Mouse (Mus musculus) liver, embryonic 14.5 days (tissue): Measurements from ENCODE around the gene Aaed1. TPM values are rescaled to one million over a fixed set of nuclear protein-coding genes. Genes with fewer than 3 reads are reported as not detected.

Experiments used
- ATAC-seq: fragments of 200-750 bp; cut with Nextera tagmentation; 2 replicates; pipeline ENCODE4 v1.8.0; 2017; ENCODE audit warnings: moderate number of reproducible peaks, mild to moderate bottlenecking, moderate library complexity; ENCODE audit not compliant: insufficient read depth
- DNase-seq, 3 experiments: peaks; one replicate each; pipeline ENCODE4 v3.0.0-alpha.2; 2012 to 2013; ENCODE audit warnings: low read depth in 3 of 3, low spot score in 3 of 3
- H3K27ac ChIP-seq: fragments of 300-500 bp; sonication (generic); 2 replicates; pipeline ENCODE4 v1.5.1; 2014; ENCODE audit warnings: moderate library complexity, mild to moderate bottlenecking, control low read depth, inconsistent platforms
- H3K27me3 ChIP-seq: fragments of 300-500 bp; sonication (generic); 2 replicates; pipeline ENCODE4 v1.6.1; 2014; ENCODE audit warnings: mild to moderate bottlenecking, low read length, moderate library complexity; ENCODE audit not compliant: control insufficient read depth, insufficient read depth
- H3K36me3 ChIP-seq: fragments of 300-500 bp; sonication (generic); replicated peaks from 2 replicates; pipeline ENCODE4 v1.6.1; 2014; ENCODE audit warnings: low read depth; ENCODE audit not compliant: control insufficient read depth, insufficient read depth
- H3K4me1 ChIP-seq, 2 experiments: fragments of 200-500 bp in 1 of 2; fragments of 300-500 bp in 1 of 2; sonication (generic) in 1 of 2; replicated peaks; 2 replicates each; pipeline ENCODE4 v1.6.1; 2012 to 2014; ENCODE audit warnings: antibody characterized with exemption in 1 of 2, inconsistent platforms in 1 of 2, low read length in 1 of 2; ENCODE audit not compliant: control insufficient read depth in 2 of 2, insufficient read depth in 2 of 2
- H3K4me2 ChIP-seq: fragments of 300-500 bp; sonication (generic); 2 replicates; pipeline ENCODE4 v1.6.1; 2014; ENCODE audit warnings: low read depth, mild to moderate bottlenecking, control low read depth, moderate library complexity
- H3K4me3 ChIP-seq, 2 experiments: fragments of 200-500 bp in 1 of 2; fragments of 300-500 bp in 1 of 2; sonication (generic) in 1 of 2; 2 replicates each; pipeline ENCODE4 v1.5.1; 2012 to 2014; ENCODE audit warnings: low read depth in 2 of 2, low read length in 2 of 2, mild to moderate bottlenecking in 2 of 2, control low read depth in 1 of 2, inconsistent platforms in 1 of 2, moderate library complexity in 1 of 2; ENCODE audit not compliant: insufficient read depth in 1 of 2
- H3K9ac ChIP-seq: fragments of 300-500 bp; sonication (generic); replicated peaks from 2 replicates; pipeline ENCODE4 v1.6.1; 2014; ENCODE audit warnings: mild to moderate bottlenecking, control low read depth, moderate library complexity
- H3K9me3 ChIP-seq: fragments of 300-500 bp; sonication (generic); 2 replicates; pipeline ENCODE4 v1.6.1; 2016; ENCODE audit warnings: low read length, mixed read lengths; ENCODE audit not compliant: control insufficient read depth
- CTCF ChIP-seq: IDR thresholded peaks from 2 replicates; pipeline ENCODE4 v1.5.1; 2016; ENCODE audit warnings: antibody characterized with exemption, low read depth, control low read depth
- EP300 ChIP-seq: IDR thresholded peaks from 2 replicates; pipeline ENCODE4 v1.6.1; 2016; ENCODE audit warnings: antibody characterized with exemption, low read depth
- WGBS: fragments of 180-500 bp; shearing (Covaris S2); extraction: QIAGEN DNeasy Blood & Tissue Kit; methylation state at CpG from one replicate; pipeline ENCODE4 v1.1.7; 2014; ENCODE audit not compliant: insufficient replicate concordance; 5-methylcytosine and 5-hydroxymethylcytosine counted together
- polyA plus RNA-seq, 2 experiments: library from polyadenylated mRNA; depleted of rRNA in 1 of 2; stranded (reverse) in 1 of 2; unstranded in 1 of 2; fragments of >200 nt; fragmentation: Nextera tagmentation in 1 of 2; extraction: Ambion mirVana in 1 of 2; gene quantifications; 2 replicates each; pipeline versions ENCODE4 v1.2.1 to v1.2.3; 2012 to 2014

Aaed1 gene
- polyA plus RNA-seq, 2 experiments = 7.0 to 14.9 TPM

DNA sequence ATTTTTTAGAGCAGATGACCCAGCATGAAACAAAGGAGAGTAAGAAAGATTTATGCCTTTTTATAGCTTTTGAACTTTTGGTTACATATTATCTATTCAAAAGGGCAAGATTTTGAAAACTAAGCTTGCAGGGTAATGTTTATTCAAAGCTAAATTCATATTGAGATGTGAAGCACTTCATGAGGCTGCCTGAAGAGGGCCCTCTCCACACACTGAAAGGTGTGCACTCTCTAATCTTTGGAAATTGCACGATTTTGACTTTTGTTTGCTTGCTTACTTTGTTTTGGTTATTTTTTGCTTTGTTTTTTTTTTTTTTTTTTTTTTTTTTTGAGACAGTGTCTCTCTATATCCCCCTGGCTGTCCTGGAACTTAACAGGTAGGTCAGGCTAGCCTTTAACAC lies 62.1 kb downstream of the Aaed1 start:
- no peak overlapping the region for H3K9ac ChIP-seq
- 15% methylated on average over 1 of the region's 1 CpGs for WGBS
- no peaks in the 10 kb centered on the region for H3K36me3 ChIP-seq
- no peak overlapping the region for H3K27ac ChIP-seq
- H3K9me3 ChIP-seq = no peaks in the 10 kb centered on the region
- peaks cover 3 to 13% of the 10 kb centered on the region in 2 experiments; a peak in 3 of 4 replicates for H3K4me1 ChIP-seq
- H3K4me3 ChIP-seq = no peak overlapping the region
- no peak overlapping the region for H3K4me2 ChIP-seq
- ATAC-seq (no peak), DNase-seq (no peak)
- TF ChIP-seq CTCF (peak; percentile 58; the same call in 1 of the 2 replicates), EP300 (no peak)
- H3K27me3 ChIP-seq = no peaks in the 10 kb centered on the region

DNA sequence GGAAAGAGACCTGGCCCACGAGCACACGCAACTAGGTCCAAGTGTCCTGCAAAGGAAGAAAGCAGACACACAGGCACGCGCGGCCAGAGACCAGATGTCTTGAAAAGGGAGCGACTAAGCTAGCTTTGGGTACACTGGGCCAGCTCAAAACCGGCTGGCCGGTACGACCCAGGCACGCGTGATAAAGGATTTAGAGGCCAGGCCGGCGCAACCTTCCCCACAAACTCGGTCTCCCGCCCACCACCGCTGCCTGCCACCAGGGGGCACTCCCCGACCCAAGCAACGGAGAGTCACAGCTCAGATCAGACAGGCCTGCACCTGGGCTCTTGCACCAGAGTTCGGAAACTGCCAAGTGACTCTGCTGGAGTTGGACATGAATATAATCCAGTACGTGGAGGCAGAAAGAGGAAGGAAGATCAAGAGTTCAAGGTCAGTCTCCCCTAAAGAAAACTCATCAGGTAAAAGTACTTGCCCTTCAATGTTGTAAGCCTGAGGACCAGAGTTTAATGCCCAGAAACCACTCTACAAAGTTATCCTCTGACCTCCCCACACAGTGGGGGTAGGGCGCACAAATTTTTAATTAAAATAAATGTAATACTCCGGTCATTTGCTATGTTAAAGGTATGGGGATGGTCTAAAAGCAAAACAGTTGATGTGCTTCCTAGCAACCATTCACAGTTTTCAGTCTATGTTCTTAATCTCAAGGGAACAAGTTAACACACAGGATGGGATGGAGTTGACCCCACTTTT lies 63.6 kb downstream of the Aaed1 start:
- H3K36me3 ChIP-seq = no peaks in the 10 kb centered on the region
- H3K27ac ChIP-seq = peak overlapping the region; percentile 46
- DNase-seq (peak; percentile 50 to 66 (median 50)), ATAC-seq (peak; percentile 87)
- H3K4me2 ChIP-seq = peak overlapping the region; percentile 96
- no peaks in the 10 kb centered on the region for H3K9me3 ChIP-seq
- H3K9ac ChIP-seq = peak overlapping the region; percentile 72
- WGBS = 5% methylated on average over 22 of the region's 22 CpGs
- TF ChIP-seq EP300 (no peak), CTCF (peak; percentile 100)
- H3K27me3 ChIP-seq = no peaks in the 10 kb centered on the region
- H3K4me3 ChIP-seq = peak overlapping the region; percentile 65 to 76
- peaks cover 3 to 13% of the 10 kb centered on the region in 2 experiments; a peak in 3 of 4 replicates for H3K4me1 ChIP-seq

DNA sequence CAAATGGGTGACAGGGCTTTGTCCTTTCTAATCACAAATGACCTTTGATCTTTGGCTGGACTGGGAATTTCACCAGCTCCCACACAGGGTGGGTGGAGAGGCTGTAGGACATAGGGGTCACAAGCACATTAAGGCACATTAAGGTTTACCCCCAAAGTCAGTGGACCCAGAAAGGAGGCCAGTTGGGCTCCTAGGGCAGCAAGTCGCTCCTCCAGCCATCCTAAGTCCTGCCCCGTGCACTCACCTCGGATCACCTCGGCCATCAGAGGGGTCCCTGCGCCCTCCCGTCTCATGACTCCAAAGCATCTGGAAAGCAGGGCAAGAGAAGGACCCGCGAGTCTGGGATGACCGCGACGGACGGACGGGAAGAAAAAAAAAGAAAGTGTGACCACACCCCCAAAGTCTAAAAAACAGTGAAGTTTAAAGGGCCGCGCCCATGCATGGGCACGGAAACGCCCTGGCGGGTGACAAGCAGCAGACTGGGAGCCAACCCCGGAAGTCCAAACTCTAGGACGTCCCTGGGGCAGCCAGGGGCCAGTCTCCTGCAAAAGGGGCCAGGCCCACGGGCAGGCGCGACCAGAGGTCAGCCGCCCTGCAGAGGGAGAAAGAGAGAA lies 64.2 kb downstream of the Aaed1 start:
- WGBS = under 1% methylated on average over 24 of the region's 24 CpGs
- no peaks in the 10 kb centered on the region for H3K9me3 ChIP-seq
- peaks cover 3 to 13% of the 10 kb centered on the region in 2 experiments; a peak in 3 of 4 replicates for H3K4me1 ChIP-seq
- peak overlapping the region; percentile 46 for H3K27ac ChIP-seq
- H3K9ac ChIP-seq = peak overlapping the region; percentile 72
- H3K36me3 ChIP-seq = no peaks in the 10 kb centered on the region
- peak overlapping the region; percentile 65 to 76 for H3K4me3 ChIP-seq
- no peak for TF ChIP-seq EP300
- no peak for TF ChIP-seq CTCF
- no peaks in the 10 kb centered on the region for H3K27me3 ChIP-seq
- ATAC-seq (peak; percentile 93), DNase-seq (peak; percentile 54 to 69 (median 61))
- H3K4me2 ChIP-seq = peak overlapping the region; percentile 96

DNA sequence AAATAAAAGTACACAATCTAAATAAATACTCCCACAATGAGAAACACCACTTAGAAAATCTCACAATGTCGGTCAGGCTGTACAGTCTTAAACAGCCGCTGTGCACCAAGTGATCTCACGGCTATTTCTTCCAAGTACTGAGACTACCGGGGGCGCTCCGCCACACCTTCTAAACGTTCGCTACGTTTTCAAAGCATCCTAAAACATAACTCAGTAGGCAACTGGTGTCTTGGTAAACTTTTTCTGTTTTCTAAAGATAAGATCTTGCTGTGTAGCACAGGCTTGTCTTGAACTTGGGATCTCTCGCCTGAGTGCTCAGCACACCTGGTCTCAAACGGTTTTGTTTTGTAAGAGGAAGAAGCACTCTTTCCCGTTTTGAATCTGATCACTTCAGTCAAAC lies 66.4 kb downstream of the Aaed1 start:
- no peak overlapping the region for H3K4me2 ChIP-seq
- no peaks in the 10 kb centered on the region for H3K27me3 ChIP-seq
- TF ChIP-seq CTCF (no peak), EP300 (no peak)
- no peaks in the 10 kb centered on the region for H3K9me3 ChIP-seq
- H3K4me3 ChIP-seq = no peak overlapping the region
- H3K9ac ChIP-seq = no peak overlapping the region
- H3K36me3 ChIP-seq = no peaks in the 10 kb centered on the region
- H3K4me1 ChIP-seq = peaks cover 3% of the 10 kb centered on the region in 2 experiments; a peak in 3 of 4 replicates
- no peak for DNase-seq
- ATAC-seq = no peak
- 78% methylated on average over 12 of the region's 12 CpGs for WGBS
- H3K27ac ChIP-seq = no peak overlapping the region

DNA sequence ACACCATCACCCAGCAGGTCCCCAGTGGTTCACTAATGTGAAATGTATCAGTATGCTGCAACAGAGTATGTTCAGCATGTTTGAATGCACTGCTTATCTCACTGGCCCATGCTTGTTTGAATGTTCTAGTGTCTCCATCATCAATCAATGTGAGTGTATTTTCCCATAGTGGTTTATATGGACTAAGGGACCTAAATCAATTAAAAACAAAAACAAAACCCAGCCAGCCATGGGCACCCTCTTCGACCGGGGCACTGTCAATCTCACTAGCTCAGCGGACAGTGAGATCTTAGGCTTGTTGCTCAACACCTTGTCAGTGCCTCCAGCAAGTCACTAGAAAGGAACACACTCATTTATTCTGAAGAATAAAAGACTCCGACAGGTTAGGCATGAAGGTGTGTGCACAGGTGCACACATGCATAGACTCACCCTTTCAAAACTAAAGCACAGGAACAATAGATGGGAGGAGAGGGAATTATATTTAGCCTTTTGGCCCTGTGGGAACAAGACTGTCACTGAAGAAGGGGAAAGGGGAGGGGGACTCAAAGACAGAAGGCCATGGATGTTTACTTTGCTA lies 67.7 kb downstream of the Aaed1 start:
- H3K4me2 ChIP-seq = no peak overlapping the region
- H3K4me3 ChIP-seq = no peak overlapping the region
- ATAC-seq (no peak), DNase-seq (no peak)
- H3K9ac ChIP-seq = no peak overlapping the region
- TF ChIP-seq EP300 (no peak), CTCF (no peak)
- peaks cover 3 to 6% of the 10 kb centered on the region in 2 experiments; a peak in 3 of 4 replicates for H3K4me1 ChIP-seq
- no peak overlapping the region for H3K27ac ChIP-seq
- H3K36me3 ChIP-seq = no peaks in the 10 kb centered on the region
- H3K9me3 ChIP-seq = no peaks in the 10 kb centered on the region
- 71% methylated on average over 4 of the region's 4 CpGs for WGBS
- no peaks in the 10 kb centered on the region for H3K27me3 ChIP-seq
